Mouse (Mus musculus) heart, adult 11 months (tissue): ENCODE results near the gene Ankrd52.

ENCODE experiments used
- DNase-seq: peaks from one replicate; pipeline ENCODE4 v3.0.0; 2022

The Ankrd52 gene

GRCm38 (mm10) chr10:128370021-128370420 is 6.9 kb upstream of the Ankrd52 start:
- DNase-seq: peak; percentile 84

- peak; percentile 87 for DNase-seq
These were observed 6.3 kb upstream of the Ankrd52 start for GRCm38 (mm10) chr10:128370601-128371000.

GRCm38 (mm10) chr10:128372142-128372541 is 4.8 kb upstream of the Ankrd52 start:
- no peak for DNase-seq

GRCm38 (mm10) chr10:128372989-128373748 is 3.7 kb upstream of the Ankrd52 start:
- peak; percentile 98 for DNase-seq

GRCm38 (mm10) chr10:128374393-128374792 is 2.5 kb upstream of the Ankrd52 start:
- DNase-seq: peak; percentile 70

GRCm38 (mm10) chr10:128376099-128376454 is 838 bp upstream of the Ankrd52 start:
- DNase-seq: no peak

GRCm38 (mm10) chr10:128377222-128377939 is 466 bp downstream of the Ankrd52 start:
- peak; percentile 96 for DNase-seq

- peak; percentile 85 for DNase-seq
These were observed 1.1 kb downstream of the Ankrd52 start for GRCm38 (mm10) chr10:128377940-128378448.

GRCm38 (mm10) chr10:128378462-128378861 is 1.5 kb downstream of the Ankrd52 start:
- DNase-seq: peak; percentile 87

GRCm38 (mm10) chr10:128379260-128379659 is 2.3 kb downstream of the Ankrd52 start:
- peak; percentile 95 for DNase-seq

- DNase-seq: no peak
These were observed 3.6 kb downstream of the Ankrd52 start for GRCm38 (mm10) chr10:128380565-128380964.

- DNase-seq: peak; percentile 76
These were observed 5.6 kb downstream of the Ankrd52 start for GRCm38 (mm10) chr10:128382482-128382881.

GRCm38 (mm10) chr10:128385902-128386301 is 9.0 kb downstream of the Ankrd52 start:
- no peak for DNase-seq

GRCm38 (mm10) chr10:128388941-128389340 is 12.0 kb downstream of the Ankrd52 start:
- DNase-seq: no peak

GRCm38 (mm10) chr10:128389570-128389969 is 12.7 kb downstream of the Ankrd52 start:
- no peak for DNase-seq

GRCm38 (mm10) chr10:128390366-128390765 is 13.5 kb downstream of the Ankrd52 start:
- no peak for DNase-seq

GRCm38 (mm10) chr10:128391850-128392249 is 14.9 kb downstream of the Ankrd52 start:
- DNase-seq: peak; percentile 96

- DNase-seq: peak; percentile 90
These were observed 19.2 kb downstream of the Ankrd52 start for GRCm38 (mm10) chr10:128396017-128396673.

- no peak for DNase-seq
These were observed 19.9 kb downstream of the Ankrd52 start for GRCm38 (mm10) chr10:128396716-128397264.

GRCm38 (mm10) chr10:128397466-128397865 is 20.6 kb downstream of the Ankrd52 start:
- peak; percentile 93 for DNase-seq

GRCm38 (mm10) chr10:128400338-128400737 is 23.4 kb downstream of the Ankrd52 start:
- no peak for DNase-seq

- DNase-seq: no peak
These were observed 24.1 kb downstream of the Ankrd52 start, which contains the start of gene Slc39a5 for GRCm38 (mm10) chr10:128401056-128401455. Gene Slc39a5, minus strand, starts transcription at chr10:128401229.

- DNase-seq: no peak
These were observed 24.7 kb downstream of the Ankrd52 start for GRCm38 (mm10) chr10:128401638-128402037.
